Mouse (Mus musculus) liver, embryonic 13.5 days (tissue): ENCODE results near the gene Trir. TPM values are rescaled to one million over a fixed set of nuclear protein-coding genes. Genes with fewer than 3 reads are reported as not detected.
A peak's percentile ranks its signal among the peaks of the same experiment; 100 is the strongest.

Experiments
- ATAC-seq: fragments of 200-750 bp; cut with Nextera tagmentation; 2 replicates; pipeline ENCODE4 v1.8.0; 2017; ENCODE audit warnings: low read depth, mild to moderate bottlenecking, moderate number of reproducible peaks, moderate library complexity
- DNase-seq: peaks from one replicate; pipeline ENCODE4 v3.0.0; 2022
- H3K27ac ChIP-seq: fragments of 300-500 bp; sonication (generic); 2 replicates; pipeline ENCODE4 v1.5.1; 2015; ENCODE audit warnings: moderate library complexity, mild to moderate bottlenecking, inconsistent platforms
- H3K27me3 ChIP-seq: fragments of 300-500 bp; sonication (generic); 2 replicates; pipeline ENCODE4 v1.6.1; 2015; ENCODE audit warnings: mild to moderate bottlenecking, inconsistent platforms
- H3K36me3 ChIP-seq: fragments of 300-500 bp; sonication (generic); 2 replicates; pipeline ENCODE4 v1.6.1; 2015; ENCODE audit warnings: mild to moderate bottlenecking, inconsistent platforms
- H3K4me1 ChIP-seq: fragments of 300-500 bp; sonication (generic); replicated peaks from 2 replicates; pipeline ENCODE4 v1.6.1; 2015; ENCODE audit warnings: inconsistent platforms
- H3K4me2 ChIP-seq: fragments of 300-500 bp; sonication (generic); 2 replicates; pipeline ENCODE4 v1.6.1; 2015; ENCODE audit warnings: inconsistent platforms, mild to moderate bottlenecking, moderate library complexity
- H3K4me3 ChIP-seq: fragments of 300-500 bp; sonication (generic); replicated peaks from 2 replicates; pipeline ENCODE4 v1.5.1; 2015; ENCODE audit warnings: mild to moderate bottlenecking, inconsistent platforms
- H3K9ac ChIP-seq: fragments of 300-500 bp; sonication (generic); 2 replicates; pipeline ENCODE4 v1.6.1; 2015; ENCODE audit warnings: mild to moderate bottlenecking, inconsistent platforms
- H3K9me3 ChIP-seq: fragments of 300-500 bp; sonication (generic); replicated peaks from 2 replicates; pipeline ENCODE4 v1.6.1; 2016; ENCODE audit warnings: inconsistent platforms
- WGBS: fragments of 180-500 bp; shearing (Covaris S2); methylation state at CpG from one replicate; pipeline ENCODE4 v1.1.7; 2015; ENCODE audit not compliant: insufficient replicate concordance; 5-methylcytosine and 5-hydroxymethylcytosine counted together
- polyA plus RNA-seq: library from polyadenylated mRNA; unstranded; fragments of >200 nt; fragmentation: Nextera tagmentation; extraction: Ambion mirVana; gene quantifications from 2 replicates; pipeline ENCODE4 v1.2.1, GENCODE M21; 2015

Gene Trir
- polyA plus RNA-seq, 1 experiment from 2014 or later = 83.1 TPM

DNA sequence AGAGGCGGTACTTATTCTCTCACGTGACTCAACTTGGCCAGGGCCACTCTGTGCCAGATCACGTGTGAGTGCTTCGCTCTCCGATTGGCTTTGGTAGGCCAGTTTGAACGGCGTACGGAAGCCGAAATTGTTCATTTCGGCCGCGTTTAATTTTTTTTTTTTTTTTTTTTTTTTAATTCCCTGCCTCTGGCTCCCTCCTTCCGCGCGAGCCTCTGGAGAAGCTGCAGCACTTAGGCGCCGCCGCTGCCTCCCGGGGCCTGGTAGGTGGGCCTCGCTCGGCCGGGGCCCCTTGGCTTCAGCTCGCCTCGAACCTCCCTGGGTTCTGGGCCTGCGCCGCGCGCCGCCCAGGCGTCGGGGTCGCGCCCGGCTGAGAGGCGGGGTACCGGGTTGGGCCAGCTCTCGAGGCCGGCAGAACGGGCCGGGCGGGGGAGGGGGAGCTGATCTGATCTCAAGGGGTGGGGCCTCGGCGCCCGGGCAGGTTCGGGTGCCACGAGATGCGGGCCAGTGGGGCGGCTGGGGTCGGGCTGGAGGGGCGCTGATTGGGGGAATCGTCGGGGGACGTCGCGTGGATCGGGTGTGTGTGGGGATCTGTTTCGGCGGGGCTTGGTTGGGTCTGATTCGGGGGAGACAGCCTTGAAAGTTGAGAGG, 10.2 kb downstream of the Trir start, which contains the start of gene Tnpo2:
Gene Tnpo2, plus strand, starts transcription at position 198 of the 648 bp plus-strand sequence.
- peak; percentile 84 for ATAC-seq
- Histone ChIP-seq H3K4me1 (peaks cover 73% of the 10 kb centered on the region), H3K27ac (peak within 1 kb of the TSS; percentile 97), H3K9me3 (no peaks in the 10 kb centered on the region), H3K4me2 (peak within 1 kb of the TSS; percentile 93), H3K36me3 (peaks cover 45% of the 10 kb centered on the region), H3K9ac (peak within 1 kb of the TSS; percentile 93), H3K4me3 (peak within 1 kb of the TSS; percentile 86), H3K27me3 (no peaks in the 10 kb centered on the region)
- peak; percentile 86 for DNase-seq
- WGBS = under 1% methylated on average over 59 of the region's 59 CpGs

DNA sequence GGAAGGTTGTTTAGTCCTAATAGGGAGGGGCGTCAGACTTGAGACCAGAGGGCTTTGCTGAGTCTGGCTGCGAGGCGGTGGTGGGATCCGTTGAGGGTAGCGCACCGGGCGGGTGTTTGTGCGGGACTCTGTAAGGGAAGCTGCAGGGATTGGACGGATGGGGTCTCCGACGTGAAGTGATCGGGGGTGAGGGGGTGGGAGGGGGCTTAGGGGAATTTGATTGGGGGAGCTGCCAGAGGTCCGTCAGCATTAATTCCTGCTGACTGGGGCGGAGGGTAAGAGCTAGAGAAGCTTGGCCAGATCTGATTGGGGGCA, 10.7 kb downstream of the Trir start:
- ATAC-seq = peak; percentile 32
- under 1% methylated on average over 14 of the region's 14 CpGs for WGBS
- H3K4me1 ChIP-seq = peaks cover 71% of the 10 kb centered on the region

GRCm38 (mm10) chr8:85037681-85038531, 11.3 kb downstream of the Trir start:
- under 1% methylated on average over 57 of the region's 57 CpGs for WGBS
- Histone ChIP-seq H3K36me3 (peaks cover 45% of the 10 kb centered on the region), H3K4me3 (peak overlapping the region; percentile 86), H3K4me2 (peak overlapping the region; percentile 93), H3K9me3 (no peaks in the 10 kb centered on the region), H3K27me3 (no peaks in the 10 kb centered on the region), H3K9ac (peak overlapping the region; percentile 93), H3K4me1 (peaks cover 67% of the 10 kb centered on the region), H3K27ac (peak overlapping the region; percentile 97)
- ATAC-seq = peak; percentile 40
- DNase-seq = peak; percentile 62

More for the DNA sequence above, 10.7 kb downstream of the Trir start:
- no peaks in the 10 kb centered on the region for H3K9me3 ChIP-seq
- H3K4me3 ChIP-seq = peak overlapping the region; percentile 86
- peak overlapping the region; percentile 93 for H3K4me2 ChIP-seq
- peak overlapping the region; percentile 93 for H3K9ac ChIP-seq
- peaks cover 45% of the 10 kb centered on the region for H3K36me3 ChIP-seq
- peak overlapping the region; percentile 97 for H3K27ac ChIP-seq
- H3K27me3 ChIP-seq = no peaks in the 10 kb centered on the region
- no peak for DNase-seq

GRCm38 (mm10) chr8:85043619-85044018, 17.0 kb downstream of the Trir start:
- DNase-seq (no peak), ATAC-seq (no peak)
- Histone ChIP-seq H3K36me3 (peaks cover 92% of the 10 kb centered on the region), H3K9ac (no peak overlapping the region), H3K9me3 (no peaks in the 10 kb centered on the region), H3K4me1 (peaks cover 35% of the 10 kb centered on the region), H3K4me2 (no peak overlapping the region), H3K4me3 (no peak overlapping the region), H3K27ac (no peak overlapping the region), H3K27me3 (no peaks in the 10 kb centered on the region)
- 88% methylated on average over 6 of the region's 6 CpGs for WGBS

- no peak overlapping the region for H3K27ac ChIP-seq
- no peak overlapping the region for H3K4me2 ChIP-seq
- no peaks in the 10 kb centered on the region for H3K27me3 ChIP-seq
- H3K4me1 ChIP-seq = peaks cover 29% of the 10 kb centered on the region
- ATAC-seq (no peak), DNase-seq (no peak)
- H3K9ac ChIP-seq = no peak overlapping the region
- H3K4me3 ChIP-seq = no peak overlapping the region
- 80% methylated on average over 7 of the region's 7 CpGs for WGBS
- no peaks in the 10 kb centered on the region for H3K9me3 ChIP-seq
- peaks cover 50% of the 10 kb centered on the region for H3K36me3 ChIP-seq
Measured at GRCm38 (mm10) chr8:85057367-85057766, 30.7 kb downstream of the Trir start.

GRCm38 (mm10) chr8:85059879-85060616, 33.4 kb downstream of the Trir start, which contains the start of gene Fbxw9:
Gene Fbxw9, plus strand, starts transcription at chr8:85060055.
- peak within 1 kb of the TSS; percentile 81 for H3K4me3 ChIP-seq
- ATAC-seq (peak; percentile 81), DNase-seq (peak; percentile 74)
- H3K4me1 ChIP-seq = peaks cover 29% of the 10 kb centered on the region
- H3K4me2 ChIP-seq = peak within 1 kb of the TSS; percentile 96
- H3K9ac ChIP-seq = peak within 1 kb of the TSS; percentile 75
- H3K36me3 ChIP-seq = peaks cover 24% of the 10 kb centered on the region
- H3K9me3 ChIP-seq = no peaks in the 10 kb centered on the region
- no peak within 1 kb of the TSS for H3K27ac ChIP-seq
- H3K27me3 ChIP-seq = no peaks in the 10 kb centered on the region
- under 1% methylated on average over 53 of the region's 53 CpGs for WGBS

DNA sequence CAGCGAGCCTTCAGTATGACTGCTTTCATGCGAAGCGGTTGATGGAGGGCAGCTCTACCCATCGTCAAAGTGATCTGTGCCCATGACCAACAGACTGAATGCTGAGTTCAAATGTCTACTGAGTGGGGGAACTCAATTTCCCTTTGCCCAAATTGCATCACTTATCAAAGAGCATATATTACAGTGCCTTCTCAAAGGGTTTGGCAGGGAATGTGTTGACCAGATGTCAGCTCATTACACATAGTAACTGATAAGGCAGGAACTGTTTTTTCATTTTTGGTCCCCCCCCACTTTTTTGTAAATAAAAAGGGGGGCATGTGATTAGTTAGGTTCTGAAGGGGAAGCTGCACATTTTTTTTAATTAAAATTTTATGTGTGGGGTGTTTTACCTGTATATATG, 36.0 kb downstream of the Trir start:
- H3K4me1 ChIP-seq = peaks cover 35% of the 10 kb centered on the region
- H3K4me2 ChIP-seq = no peak overlapping the region
- DNase-seq (no peak), ATAC-seq (no peak)
- H3K36me3 ChIP-seq = peaks cover 6% of the 10 kb centered on the region; the same call in 1 of the 2 replicates
- H3K4me3 ChIP-seq = no peak overlapping the region
- WGBS = 87% methylated on average over 4 of the region's 4 CpGs
- no peak overlapping the region for H3K27ac ChIP-seq
- H3K27me3 ChIP-seq = no peaks in the 10 kb centered on the region
- H3K9me3 ChIP-seq = no peaks in the 10 kb centered on the region
- H3K9ac ChIP-seq = no peak overlapping the region

DNA sequence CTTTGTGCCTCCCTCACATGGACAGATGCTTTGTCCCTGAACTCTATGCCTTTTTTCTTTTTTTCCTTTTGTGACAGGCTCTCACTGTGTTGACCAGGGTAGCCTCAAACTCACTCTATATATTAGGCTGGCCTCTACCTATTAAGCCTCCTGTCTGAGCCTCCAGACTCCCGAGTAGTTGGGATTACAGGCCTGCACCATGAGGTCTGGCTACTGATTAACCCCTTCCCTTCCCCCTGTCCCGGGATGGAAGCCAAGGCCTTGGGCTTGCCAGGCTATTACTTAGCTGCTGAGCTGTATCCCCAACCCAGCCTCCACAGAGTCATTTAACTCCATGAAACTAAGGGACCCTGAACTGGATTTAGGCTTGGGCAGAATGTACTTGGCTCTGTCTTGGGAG, 38.6 kb downstream of the Trir start:
- no peak overlapping the region for H3K4me3 ChIP-seq
- H3K27ac ChIP-seq = peak overlapping the region; percentile 63
- no peak overlapping the region for H3K9ac ChIP-seq
- H3K4me2 ChIP-seq = no peak overlapping the region
- no peaks in the 10 kb centered on the region for H3K27me3 ChIP-seq
- WGBS = 56% methylated on average over 2 of the region's 2 CpGs
- H3K9me3 ChIP-seq = no peaks in the 10 kb centered on the region
- H3K36me3 ChIP-seq = peaks cover 6% of the 10 kb centered on the region; the same call in 1 of the 2 replicates
- ATAC-seq (peak; percentile 47), DNase-seq (no peak)
- H3K4me1 ChIP-seq = peaks cover 24% of the 10 kb centered on the region

DNA sequence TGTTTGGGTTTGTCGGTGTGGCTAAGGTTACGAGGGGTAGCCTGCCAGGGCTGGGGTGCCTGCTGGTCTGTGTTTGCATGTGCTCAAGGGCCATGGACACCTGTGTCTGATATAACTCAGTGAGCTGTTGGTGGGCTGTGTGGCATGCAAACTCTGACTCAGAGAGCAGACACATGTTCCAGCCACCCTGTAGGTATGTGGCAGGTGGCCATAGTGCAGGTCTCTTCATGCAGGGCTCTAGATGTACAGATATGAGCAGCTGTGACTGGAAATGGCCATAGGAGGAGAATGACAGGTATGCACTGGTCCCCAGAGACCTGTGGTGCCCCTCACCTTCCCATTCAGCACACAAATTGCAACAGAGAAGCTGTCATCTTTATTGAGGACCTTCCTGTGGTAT, 40.5 kb downstream of the Trir start:
- no peak for DNase-seq
- no peak overlapping the region for H3K4me2 ChIP-seq
- no peaks in the 10 kb centered on the region for H3K9me3 ChIP-seq

GRCm38 (mm10) chr8:85067982-85068381, 41.4 kb downstream of the Trir start, which contains the start of gene Gm5741:
Gene Gm5741, minus strand, starts transcription at chr8:85067982.
- ATAC-seq = no peak
- H3K4me1 ChIP-seq = peaks cover 29% of the 10 kb centered on the region

More for the DNA sequence above, 40.5 kb downstream of the Trir start:
- no peak for ATAC-seq
- H3K9ac ChIP-seq = no peak overlapping the region
- H3K27ac ChIP-seq = no peak overlapping the region
- H3K36me3 ChIP-seq = peaks cover 6% of the 10 kb centered on the region; the same call in 1 of the 2 replicates
- no peak overlapping the region for H3K4me3 ChIP-seq
- H3K27me3 ChIP-seq = no peaks in the 10 kb centered on the region
- H3K4me1 ChIP-seq = peaks cover 21% of the 10 kb centered on the region
- WGBS = 86% methylated on average over 2 of the region's 2 CpGs

DNA sequence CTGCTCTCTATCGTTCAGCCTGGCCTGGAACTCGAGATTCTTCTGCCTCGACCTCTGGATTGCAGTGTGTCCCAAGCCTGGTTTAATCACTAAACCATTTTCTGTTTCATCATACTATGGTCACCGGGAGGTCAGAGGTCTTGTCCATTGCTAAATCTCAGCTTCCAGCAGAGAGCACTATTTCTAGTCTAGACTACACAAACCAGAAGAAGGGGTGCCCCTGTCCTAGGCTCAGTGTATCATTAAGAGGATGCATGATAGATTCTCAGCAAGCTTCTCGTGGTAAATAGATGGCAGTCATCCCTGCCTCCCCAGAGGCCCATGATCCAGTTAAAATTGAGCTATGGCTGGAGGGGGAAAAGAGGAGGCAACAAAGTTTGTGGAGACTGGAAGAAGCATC, 44.4 kb downstream of the Trir start:
- WGBS = 67% methylated on average over 5 of the region's 5 CpGs
- Histone ChIP-seq H3K9me3 (no peaks in the 10 kb centered on the region), H3K36me3 (peaks cover 33% of the 10 kb centered on the region), H3K4me3 (peak overlapping the region; percentile 91), H3K27me3 (no peaks in the 10 kb centered on the region), H3K4me1 (peaks cover 53% of the 10 kb centered on the region), H3K4me2 (peak overlapping the region; percentile 77), H3K27ac (peak overlapping the region; percentile 94), H3K9ac (peak overlapping the region; percentile 93; the same call in 1 of the 2 replicates)
- ATAC-seq (peak; percentile 10; the same call in 1 of the 2 replicates), DNase-seq (no peak)

More at GRCm38 (mm10) chr8:85067982-85068381, 41.4 kb downstream of the Trir start, which contains the start of gene Gm5741:
- Histone ChIP-seq H3K9ac (no peak within 1 kb of the TSS), H3K4me3 (no peak within 1 kb of the TSS), H3K27me3 (no peaks in the 10 kb centered on the region), H3K36me3 (peaks cover 7% of the 10 kb centered on the region; the same call in 1 of the 2 replicates), H3K4me2 (no peak within 1 kb of the TSS), H3K9me3 (no peaks in the 10 kb centered on the region), H3K27ac (no peak within 1 kb of the TSS)
- no peak for DNase-seq
